ENCODE assay signal across 22 mouse cellular contexts in the genomic region with DNA sequence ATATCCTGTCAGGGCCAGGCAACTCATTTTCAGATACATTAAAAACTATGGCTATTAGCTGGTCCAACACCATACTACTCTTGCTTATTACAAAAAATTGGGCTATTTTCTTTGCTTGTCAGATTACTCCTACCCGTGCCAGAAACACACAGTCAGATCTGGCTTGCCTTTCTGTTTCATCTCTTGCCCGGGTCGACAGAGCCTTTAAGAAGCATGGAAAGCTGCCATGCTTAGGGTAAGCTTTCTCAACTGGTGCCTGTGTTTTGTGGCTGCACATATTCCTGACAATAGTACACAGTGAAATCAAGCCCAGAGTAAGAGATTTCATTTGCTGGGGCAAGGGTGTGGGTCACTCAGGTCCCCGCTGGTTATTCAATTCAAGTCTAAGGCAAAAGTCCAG.
DNase-seq lines count a peak whose midpoint lies in the region; ATAC-seq and TF ChIP-seq lines count a peak whose summit lies in the region.
"Had no signal": no experiment of that assay in that cellular context is flagged by ENCODE, and none has a peak within 500 bp of the region (broad histone marks: within the 10 kb centered on the region; RNA-seq: fewer than 3 reads in every experiment).

No protein-coding gene starts in this region.

- intact Hi-C loops in left cerebral cortex, postnatal 4 days (cut with DNase I), result no loop called here

- WGBS in forebrain, embryonic 14.5 days, result 71% methylated on average over 4 of the region's 4 CpGs
- 62% methylated on average over 4 of the region's 4 CpGs for WGBS in forebrain, embryonic 16.5 days

- no peaks in the 10 kb centered on the region for H3K27me3 ChIP-seq in forebrain, embryonic 14.5 days (replicated peaks; ENCODE audit: control insufficient read depth, insufficient read depth, low read length)
- H3K27me3 ChIP-seq in forebrain, embryonic 16.5 days (replicated peaks; ENCODE audit: control insufficient read depth, insufficient read depth, low read length), result no peaks in the 10 kb centered on the region
- H3K27me3 ChIP-seq: embryonic facial prominence, embryonic 15.5 days; forebrain, embryonic 12.5 days; heart, embryonic 12.5 days; heart, embryonic 15.5 days had no signal

- no peak for TF ChIP-seq CTCF in brain, embryonic 14.5 days (IDR thresholded peaks at IDR 0.05; ENCODE audit: borderline replicate concordance, extremely low read depth, insufficient read depth, insufficient read length)

- no peak for ATAC-seq in forebrain, embryonic 14.5 days
- no peak for ATAC-seq in forebrain, embryonic 16.5 days
- ATAC-seq: CD4-positive, CD25-positive, alpha-beta regulatory T cell, adult 4 months; intestine, postnatal 0 days had no signal

- no peak overlapping the region for H3K4me3 ChIP-seq in forebrain, embryonic 14.5 days (ENCODE audit: low read depth, low read length)
- no peak overlapping the region for H3K4me3 ChIP-seq in forebrain, embryonic 16.5 days (replicated peaks; ENCODE audit: low read length)
- H3K4me3 ChIP-seq: embryonic facial prominence, embryonic 15.5 days; forebrain, embryonic 12.5 days; heart, embryonic 12.5 days; heart, embryonic 15.5 days; hindbrain, embryonic 10.5 days had no signal

- no peak overlapping the region for H3K27ac ChIP-seq in forebrain, embryonic 14.5 days (ENCODE audit: low read depth, low read length)
- H3K27ac ChIP-seq in forebrain, embryonic 16.5 days (ENCODE audit: low read length), result no peak overlapping the region
- H3K27ac ChIP-seq: embryonic facial prominence, embryonic 15.5 days; forebrain, embryonic 12.5 days; heart, embryonic 15.5 days; hindbrain, embryonic 10.5 days; hindbrain, embryonic 14.5 days had no signal

- H3K4me2 ChIP-seq in forebrain, embryonic 14.5 days (ENCODE audit: low read length), result no peak overlapping the region
- H3K4me2 ChIP-seq in forebrain, embryonic 16.5 days (ENCODE audit: low read length), result no peak overlapping the region
- H3K4me2 ChIP-seq: embryonic facial prominence, embryonic 15.5 days; forebrain, embryonic 12.5 days; heart, embryonic 12.5 days; heart, embryonic 15.5 days; hindbrain, embryonic 14.5 days had no signal

- TF ChIP-seq POLR2A in brain, embryonic 14.5 days (IDR thresholded peaks at IDR 0.05; ENCODE audit: borderline replicate concordance, extremely low read depth, insufficient read depth, insufficient read length, poor library complexity, severe bottlenecking), result no peak

- H3K9me3 ChIP-seq in forebrain, embryonic 14.5 days (replicated peaks; ENCODE audit: control insufficient read depth, low read length), result no peaks in the 10 kb centered on the region
- H3K9me3 ChIP-seq in forebrain, embryonic 16.5 days (ENCODE audit: control insufficient read depth, low read length), result no peaks in the 10 kb centered on the region
- H3K9me3 ChIP-seq: embryonic facial prominence, embryonic 15.5 days; forebrain, embryonic 12.5 days; heart, embryonic 12.5 days; heart, embryonic 15.5 days; hindbrain, embryonic 10.5 days had no signal

- H3K36me3 ChIP-seq in forebrain, embryonic 14.5 days (ENCODE audit: control insufficient read depth, insufficient read depth, low read length), result no peaks in the 10 kb centered on the region
- H3K36me3 ChIP-seq in forebrain, embryonic 16.5 days (ENCODE audit: control insufficient read depth, insufficient read depth), result no peaks in the 10 kb centered on the region
- H3K36me3 ChIP-seq: embryonic facial prominence, embryonic 15.5 days; forebrain, embryonic 12.5 days; heart, embryonic 12.5 days; heart, embryonic 15.5 days; hindbrain, embryonic 10.5 days had no signal

- H3K4me1 ChIP-seq in forebrain, embryonic 14.5 days (ENCODE audit: control insufficient read depth, insufficient read depth, low read length), result no peaks in the 10 kb centered on the region
- H3K4me1 ChIP-seq in forebrain, embryonic 16.5 days (replicated peaks; ENCODE audit: control insufficient read depth, insufficient read depth, low read length), result peaks cover 4% of the 10 kb centered on the region; the same call in 1 of the 2 replicates
- H3K4me1 ChIP-seq: embryonic facial prominence, embryonic 15.5 days; forebrain, embryonic 12.5 days; heart, embryonic 15.5 days; hindbrain, embryonic 10.5 days had no signal

- H3K9ac ChIP-seq in forebrain, embryonic 14.5 days (ENCODE audit: low read length), result no peak overlapping the region
- H3K9ac ChIP-seq in forebrain, embryonic 16.5 days (replicated peaks; ENCODE audit: low read depth, low read length), result no peak overlapping the region
- H3K9ac ChIP-seq: embryonic facial prominence, embryonic 15.5 days; forebrain, embryonic 12.5 days; heart, embryonic 12.5 days; heart, embryonic 15.5 days; hindbrain, embryonic 14.5 days had no signal

- peak; percentile 42 for DNase-seq in forebrain, embryonic 14.5 days (ENCODE audit: low spot score)
- peak; percentile 1 for DNase-seq in left cerebral cortex, postnatal 4 days
- DNase-seq in left cerebral cortex, adult 18-20 months (ENCODE audit: low spot score in 2 of 2), result no peak
- DNase-seq in brain, embryonic 14.5 days (ENCODE audit: low read depth), result peak; percentile 67
- DNase-seq in layer of hippocampus, postnatal 10 days (ENCODE audit: low spot score in 2 of 2), result no peak
- DNase-seq: adrenal gland, adult 2 months; adrenal gland, postnatal 14 days; cerebellum, postnatal 36 days; embryo, embryonic 11 days; gastrocnemius, postnatal 25 days; heart, adult 18-20 months; heart, postnatal 10 days; heart, postnatal 36 days had no signal

Comparison
In these comparisons a context has a peak if more than half of its experiments do, and no peak if none do; other contexts are left out.
1. DNase-seq: peak in forebrain, embryonic 14.5 days (single experiment), left cerebral cortex, postnatal 4 days (single experiment) and brain, embryonic 14.5 days (single experiment); none in left cerebral cortex, adult 18-20 months (0 of 2) and layer of hippocampus, postnatal 10 days (0 of 2).